Mouse (Mus musculus) small intestine, adult 2 months (tissue): Measurements from ENCODE around the gene Stk38.

Experiments
- CTCF ChIP-seq: fragments of 200-500 bp; IDR thresholded peaks from 2 replicates; pipeline ENCODE4 v1.5.1; 2012; ENCODE audit warnings: low read depth, mild to moderate bottlenecking, control low read depth, inconsistent platforms, low read length, moderate library complexity, mixed read lengths; ENCODE audit not compliant: insufficient replicate concordance, insufficient read length; ENCODE audit errors: extremely low read depth
- POLR2A ChIP-seq: fragments of 200-500 bp; IDR thresholded peaks from 2 replicates; pipeline ENCODE4 v1.6.1; 2012; ENCODE audit warnings: low read depth, mild to moderate bottlenecking, control low read depth, inconsistent platforms, low read length, moderate library complexity

DNA sequence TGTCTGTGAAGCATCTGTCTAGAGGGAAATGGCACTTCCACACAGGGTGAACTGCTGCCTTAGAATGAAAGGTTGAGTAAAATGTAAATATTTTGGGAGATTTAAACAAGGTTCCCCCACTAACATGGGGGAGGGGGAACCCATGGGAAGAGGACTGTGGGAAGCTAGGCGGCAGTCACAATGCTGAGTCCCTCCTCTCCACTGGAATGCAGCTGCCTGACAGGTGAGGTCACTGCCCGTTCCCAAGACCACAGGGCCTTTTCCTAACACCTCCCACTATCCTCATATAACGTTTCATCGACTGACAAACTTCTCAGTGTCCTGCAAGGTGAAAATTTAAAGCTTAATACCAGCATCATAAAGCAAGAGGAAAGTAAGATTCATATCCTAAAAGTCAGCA is 25.2 kb downstream of the Stk38 start:
- TF ChIP-seq CTCF (no peak), POLR2A (no peak)
